Mouse (Mus musculus): ENCODE measurements around the gene Tmem30a.

- TF ChIP-seq CTCF (IDR thresholded peaks at IDR 0.05; ENCODE audit: low read depth) (no peak), EP300 (IDR thresholded peaks at IDR 0.05; ENCODE audit: low read depth) (no peak)
Measured at GRCm38 (mm10) chr9:79829842-79830800, 36.8 kb upstream of the Tmem30a start.
